Mouse (Mus musculus) brain, embryonic 14.5 days (tissue): ENCODE measurements around the gene Hoxc11.

Experiments used
- CTCF ChIP-seq: fragments of 200-500 bp; IDR thresholded peaks from 2 replicates; pipeline ENCODE4 v1.5.1; 2012; ENCODE audit warnings: inconsistent platforms, mild to moderate bottlenecking, moderate library complexity, borderline replicate concordance; ENCODE audit not compliant: insufficient read depth, insufficient read length; ENCODE audit errors: extremely low read depth
- POLR2A ChIP-seq: fragments of 200-500 bp; IDR thresholded peaks from 2 replicates; pipeline ENCODE4 v1.6.1; 2012; ENCODE audit warnings: mild to moderate bottlenecking, inconsistent platforms, borderline replicate concordance; ENCODE audit not compliant: poor library complexity, insufficient read depth, insufficient read length, severe bottlenecking; ENCODE audit errors: extremely low read depth

GRCm38 (mm10) chr15:102922012-102922362 is 32.2 kb upstream of the Hoxc11 start:
- TF ChIP-seq CTCF (no peak), POLR2A (no peak)
